Mouse (Mus musculus) myocyte (in vitro differentiated cells): ENCODE results near the gene Rnf114. TPM values are rescaled to one million over a fixed set of nuclear protein-coding genes. Genes with fewer than 3 reads are reported as not detected.

Experiments used
- H3K27me3 ChIP-seq: one replicate; pipeline ENCODE4 v1.6.1; 2011; ENCODE audit not compliant: control insufficient read depth, insufficient read depth, insufficient read length
- H3K36me3 ChIP-seq: one replicate; pipeline ENCODE4 v1.6.1; 2011; ENCODE audit not compliant: control insufficient read depth, insufficient read depth
- H3K4me2 ChIP-seq: one replicate; pipeline ENCODE4 v1.6.1; 2011; ENCODE audit warnings: low read depth, control low read depth
- H3K4me3 ChIP-seq: one replicate; pipeline ENCODE4 v1.5.1; 2011; ENCODE audit warnings: mild to moderate bottlenecking, control low read depth, moderate library complexity
- H3K79me2 ChIP-seq: one replicate; pipeline ENCODE4 v1.6.1; 2011; ENCODE audit not compliant: control insufficient read depth, insufficient read depth
- H3ac ChIP-seq: one replicate; pipeline ENCODE4 v1.6.1; 2011; ENCODE audit not compliant: control insufficient read depth, insufficient read length
- CEBPB ChIP-seq: IDR thresholded peaks from 2 replicates; pipeline ENCODE4 v1.6.1; 2011; ENCODE audit warnings: mild to moderate bottlenecking, moderate library complexity; ENCODE audit not compliant: poor library complexity, insufficient read depth, severe bottlenecking
- E2F4 ChIP-seq: IDR thresholded peaks from one replicate; pipeline ENCODE4 v1.6.1; 2011; ENCODE audit warnings: mild to moderate bottlenecking, control low read depth, moderate library complexity; ENCODE audit not compliant: insufficient read depth
- MAX ChIP-seq: IDR thresholded peaks from one replicate; pipeline ENCODE4 v1.6.1; 2011; ENCODE audit warnings: low read depth, mild to moderate bottlenecking, control low read depth
- MYOD1 ChIP-seq, 3 experiments: IDR thresholded peaks; one replicate each; pipeline ENCODE4 v1.6.1; 2011; ENCODE audit warnings: control low read depth in 2 of 3, low read depth in 2 of 3, mild to moderate bottlenecking in 2 of 3, moderate library complexity in 1 of 3; ENCODE audit not compliant: insufficient read length in 2 of 3, control insufficient read depth in 1 of 3
- MYOG ChIP-seq, 3 experiments: IDR thresholded peaks; one replicate each; pipeline ENCODE4 v1.6.1; 2011; ENCODE audit warnings: control low read depth in 2 of 3, low read depth in 2 of 3, mild to moderate bottlenecking in 2 of 3; ENCODE audit not compliant: insufficient read length in 2 of 3, control insufficient read depth in 1 of 3, insufficient read depth in 1 of 3
- POLR2A ChIP-seq: IDR thresholded peaks from one replicate; pipeline ENCODE4 v1.6.1; 2011; ENCODE audit warnings: low read depth, mild to moderate bottlenecking, control low read depth, moderate library complexity; ENCODE audit not compliant: insufficient read length
- POLR2AphosphoS2 ChIP-seq: IDR thresholded peaks from one replicate; pipeline ENCODE4 v1.6.1; 2011; ENCODE audit warnings: low read depth, control low read depth; ENCODE audit not compliant: insufficient read length
- REST ChIP-seq: IDR thresholded peaks from one replicate; pipeline ENCODE4 v1.6.1; 2011; ENCODE audit warnings: mild to moderate bottlenecking, control low read depth, moderate library complexity; ENCODE audit not compliant: insufficient read depth, insufficient read length
- SRF ChIP-seq: IDR thresholded peaks from one replicate; pipeline ENCODE4 v1.6.1; 2011; ENCODE audit warnings: low read depth; ENCODE audit not compliant: control insufficient read depth, insufficient read length
- TCF12 ChIP-seq: IDR thresholded peaks from one replicate; pipeline ENCODE4 v1.6.1; 2011; ENCODE audit warnings: mild to moderate bottlenecking, control low read depth; ENCODE audit not compliant: poor library complexity, insufficient read depth, severe bottlenecking
- TCF3 ChIP-seq: IDR thresholded peaks from one replicate; pipeline ENCODE4 v1.6.1; 2011; ENCODE audit warnings: low read depth, control low read depth; ENCODE audit not compliant: insufficient read length
- USF1 ChIP-seq: IDR thresholded peaks from one replicate; pipeline ENCODE4 v1.6.1; 2011; ENCODE audit warnings: low read depth, mild to moderate bottlenecking, control low read depth, moderate library complexity
- polyA plus RNA-seq: library from polyadenylated mRNA; unstranded; fragments of >200 nt; fragmentation: generic; extraction: Trizol; gene quantifications from one replicate; pipeline ENCODE4 v1.2.1, GENCODE M21; 2012; ENCODE audit warnings: missing spikeins

Rnf114 gene
- polyA plus RNA-seq, 1 experiment, result 40.9 TPM

- no peak overlapping the region for H3K4me3 ChIP-seq
- H3K36me3 ChIP-seq, result peaks cover 9% of the 10 kb centered on the region
- H3ac ChIP-seq, result no peak overlapping the region
- H3K79me2 ChIP-seq, result peaks cover 56% of the 10 kb centered on the region
- no peaks in the 10 kb centered on the region for H3K27me3 ChIP-seq
- no peak overlapping the region for H3K4me2 ChIP-seq
- no peak for TF ChIP-seq TCF12
- TF ChIP-seq SRF, result no peak
- TF ChIP-seq CEBPB, result no peak
- no peak for TF ChIP-seq POLR2AphosphoS2
- no peak for TF ChIP-seq MAX
- no peak for TF ChIP-seq E2F4
- no peak for TF ChIP-seq REST
- TF ChIP-seq USF1, result no peak
Measured at GRCm38 (mm10) chr2:167506546-167507260, 14.3 kb downstream of the Rnf114 start.

- Histone ChIP-seq H3K27me3 (no peaks in the 10 kb centered on the region), H3K36me3 (peaks cover 12% of the 10 kb centered on the region), H3K4me2 (no peak overlapping the region), H3K79me2 (peaks cover 56% of the 10 kb centered on the region), H3K4me3 (no peak overlapping the region), H3ac (no peak overlapping the region)
- TF ChIP-seq SRF (no peak), POLR2A (no peak), E2F4 (no peak), USF1 (no peak), REST (no peak), MAX (no peak), POLR2AphosphoS2 (no peak), MYOG (IDR thresholded peaks at IDR 0.05; ENCODE audit: control insufficient read depth in 1 of 3, insufficient read depth in 1 of 3, insufficient read length in 2 of 3, low read depth in 2 of 3) (no peak), MYOD1 (IDR thresholded peaks at IDR 0.05; ENCODE audit: control insufficient read depth in 1 of 3, insufficient read length in 2 of 3, low read depth in 2 of 3) (no peak), TCF3 (no peak), TCF12 (no peak), CEBPB (no peak)
Measured at GRCm38 (mm10) chr2:167507719-167508385, 15.4 kb downstream of the Rnf114 start.

DNA sequence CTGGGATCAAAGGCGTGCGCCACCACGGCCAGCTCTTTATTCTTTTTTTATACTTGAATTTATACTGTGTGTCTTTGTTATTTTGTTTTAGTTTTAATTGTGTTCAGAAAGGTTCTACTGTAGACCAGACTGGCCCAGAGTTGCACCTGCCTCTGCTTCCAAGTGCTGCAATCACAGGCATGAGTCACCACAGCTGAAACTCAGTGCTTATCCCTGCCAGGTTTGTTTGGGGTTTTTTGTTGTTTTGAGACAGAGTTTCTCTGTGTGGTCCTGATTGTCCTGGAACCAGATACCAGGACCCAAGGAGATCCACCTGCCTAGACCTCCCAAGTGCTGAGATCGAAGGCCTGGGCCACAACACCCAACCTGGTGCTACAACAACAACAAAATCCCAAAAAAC lies 16.1 kb downstream of the Rnf114 start:
- no peaks in the 10 kb centered on the region for H3K27me3 ChIP-seq
- H3K79me2 ChIP-seq, result peaks cover 56% of the 10 kb centered on the region
- no peak overlapping the region for H3K4me2 ChIP-seq
- no peak overlapping the region for H3K4me3 ChIP-seq
- peaks cover 19% of the 10 kb centered on the region for H3K36me3 ChIP-seq
- no peak overlapping the region for H3ac ChIP-seq
- TF ChIP-seq POLR2A, result no peak
- peak in 2 of 3 experiments; percentile 49 to 61 for TF ChIP-seq MYOD1 (IDR thresholded peaks at IDR 0.05; ENCODE audit: control insufficient read depth in 1 of 3, insufficient read length in 2 of 3, low read depth in 2 of 3)
- TF ChIP-seq POLR2AphosphoS2, result no peak
- no peak for TF ChIP-seq TCF12
- no peak for TF ChIP-seq SRF
- peak in 1 of 3 experiments; percentile 27 for TF ChIP-seq MYOG (IDR thresholded peaks at IDR 0.05; ENCODE audit: control insufficient read depth in 1 of 3, insufficient read depth in 1 of 3, insufficient read length in 2 of 3, low read depth in 2 of 3)
- no peak for TF ChIP-seq E2F4
- TF ChIP-seq MAX, result no peak
- TF ChIP-seq REST, result no peak
- TF ChIP-seq USF1, result no peak
- no peak for TF ChIP-seq TCF3
- TF ChIP-seq CEBPB, result 0 out of 2 replicates have a peak, but pooled peaks have one; percentile 1

- Histone ChIP-seq H3K27me3 (no peaks in the 10 kb centered on the region), H3K36me3 (peaks cover 34% of the 10 kb centered on the region), H3K4me3 (no peak overlapping the region), H3ac (no peak overlapping the region), H3K4me2 (no peak overlapping the region), H3K79me2 (peaks cover 39% of the 10 kb centered on the region)
- TF ChIP-seq MYOG (IDR thresholded peaks at IDR 0.05; ENCODE audit: control insufficient read depth in 1 of 3, insufficient read depth in 1 of 3, insufficient read length in 2 of 3, low read depth in 2 of 3) (no peak), CEBPB (no peak), USF1 (no peak), TCF12 (no peak), TCF3 (no peak), POLR2AphosphoS2 (no peak), POLR2A (no peak), REST (no peak), MAX (no peak), SRF (no peak), MYOD1 (IDR thresholded peaks at IDR 0.05; ENCODE audit: control insufficient read depth in 1 of 3, insufficient read length in 2 of 3, low read depth in 2 of 3) (no peak), E2F4 (no peak)
Measured at GRCm38 (mm10) chr2:167510485-167510884, 18.0 kb downstream of the Rnf114 start.
